Mouse (Mus musculus) forebrain, embryonic 10.5 days (tissue): Measurements from ENCODE around the gene Car9. TPM values are rescaled to one million over a fixed set of nuclear protein-coding genes. Genes with fewer than 3 reads are reported as not detected.
A peak's percentile ranks its signal among the peaks of the same experiment; 100 is the strongest.
"Not testable (repeated sequence)": the region's sequence is repeated elsewhere in the genome, so short reads cannot be mapped to it uniquely, and the experiment has no call there.

Experiments used
- DNase-seq: peaks from one replicate; pipeline ENCODE4 v3.0.0-alpha.2; 2017; ENCODE audit warnings: low spot score; ENCODE audit errors: extremely low spot score
- H3K27ac ChIP-seq: fragments of 300-500 bp; sonication (generic); 2 replicates; pipeline ENCODE4 v1.5.1; 2016; ENCODE audit warnings: mild to moderate bottlenecking
- H3K27me3 ChIP-seq: fragments of 300-500 bp; sonication (generic); 2 replicates; pipeline ENCODE4 v1.6.1; 2016; ENCODE audit warnings: mild to moderate bottlenecking; ENCODE audit not compliant: poor library complexity, severe bottlenecking
- H3K36me3 ChIP-seq: fragments of 300-500 bp; sonication (generic); replicated peaks from 2 replicates; pipeline ENCODE4 v1.6.1; 2016; ENCODE audit warnings: mild to moderate bottlenecking, moderate library complexity
- H3K4me1 ChIP-seq: fragments of 300-500 bp; sonication (generic); 2 replicates; pipeline ENCODE4 v1.6.1; 2016
- H3K4me3 ChIP-seq: fragments of 300-500 bp; sonication (generic); 2 replicates; pipeline ENCODE4 v1.5.1; 2016; ENCODE audit warnings: mild to moderate bottlenecking, moderate library complexity
- H3K9me3 ChIP-seq: fragments of 300-500 bp; sonication (generic); 2 replicates; pipeline ENCODE4 v1.6.1; 2016; ENCODE audit warnings: mild to moderate bottlenecking, moderate library complexity
- WGBS: fragments of 180-500 bp; shearing (Covaris S2); methylation state at CpG from one replicate; pipeline ENCODE4 v1.1.7; 2016; 5-methylcytosine and 5-hydroxymethylcytosine counted together
- polyA plus RNA-seq: library from polyadenylated mRNA; unstranded; fragments of >200 nt; fragmentation: Nextera tagmentation; extraction: Ambion mirVana; gene quantifications from 2 replicates; pipeline ENCODE4 v1.2.1, GENCODE M21; 2016

The Car9 gene
- polyA plus RNA-seq, 1 experiment from 2014 or later, result 1.1 TPM

DNA sequence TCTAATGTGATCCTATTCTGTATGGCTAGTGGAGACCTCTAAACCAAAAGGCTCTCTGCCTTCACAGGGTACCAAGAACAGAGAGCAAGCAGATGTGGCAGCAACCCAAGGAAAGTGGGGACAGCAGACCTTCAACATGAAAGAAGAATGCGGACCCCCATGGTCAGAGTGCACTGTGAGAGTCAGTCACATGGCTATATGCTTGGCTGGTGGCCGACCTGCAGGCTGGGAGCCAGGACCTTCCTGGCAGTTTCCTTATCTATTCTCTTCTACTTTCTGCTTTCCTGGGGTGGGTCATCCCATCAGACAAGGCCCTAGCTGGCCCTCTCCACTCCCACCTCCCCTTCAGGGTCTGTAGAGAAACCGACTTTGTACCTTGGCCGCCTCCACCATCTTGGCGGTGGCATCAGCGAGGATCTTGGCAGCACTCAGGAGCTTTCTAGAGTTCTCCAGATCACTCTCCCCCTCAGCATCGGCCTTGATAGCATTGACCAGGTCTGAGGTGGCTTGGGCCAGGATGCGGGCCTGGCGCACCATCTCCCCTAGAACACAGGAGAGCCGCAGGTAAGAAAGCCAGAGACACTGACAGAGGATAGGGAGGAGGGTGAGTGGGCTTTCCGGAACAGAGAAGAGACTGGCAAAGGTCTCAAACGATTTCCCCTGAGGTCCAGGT lies 39.7 kb downstream of the Car9 start:
- H3K4me1 ChIP-seq, result no peaks in the 10 kb centered on the region
- no peak overlapping the region for H3K27ac ChIP-seq
- H3K27me3 ChIP-seq, result no peaks in the 10 kb centered on the region
- no peak overlapping the region for H3K4me3 ChIP-seq
- peaks cover 100% of the 10 kb centered on the region for H3K36me3 ChIP-seq
- no peak for DNase-seq
- no peaks in the 10 kb centered on the region for H3K9me3 ChIP-seq
- WGBS, result 95% methylated on average over 12 of the region's 12 CpGs

GRCm38 (mm10) chr4:43547160-43547559 lies 40.4 kb downstream of the Car9 start:
- Histone ChIP-seq H3K27ac (no peak overlapping the region), H3K36me3 (peaks cover 100% of the 10 kb centered on the region), H3K4me1 (no peaks in the 10 kb centered on the region), H3K9me3 (no peaks in the 10 kb centered on the region; the same call in 1 of the 2 replicates), H3K27me3 (no peaks in the 10 kb centered on the region), H3K4me3 (no peak overlapping the region)
- WGBS, result 97% methylated on average over 8 of the region's 8 CpGs
- DNase-seq, result no peak

DNA sequence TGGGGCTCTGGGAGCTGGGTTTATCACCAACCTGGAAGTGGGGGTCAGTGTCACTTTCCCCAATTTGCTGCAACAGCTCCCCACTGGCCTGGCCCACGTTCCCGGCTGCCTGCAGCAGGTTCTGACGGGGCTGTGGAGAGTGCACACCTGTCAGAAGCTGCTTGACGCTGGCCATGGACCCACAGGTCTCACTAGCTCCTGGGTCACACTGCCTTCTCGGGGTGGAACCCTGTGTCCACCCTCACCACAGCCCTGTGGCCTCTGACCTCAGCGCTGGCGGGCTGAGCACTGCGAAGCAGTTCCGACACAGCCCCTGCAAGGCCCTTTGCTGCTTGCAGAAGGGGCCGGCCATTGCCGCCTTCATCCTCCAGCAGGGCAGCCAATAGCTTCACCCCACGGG lies 42.3 kb downstream of the Car9 start:
- Histone ChIP-seq H3K27ac (no peak overlapping the region), H3K36me3 (peaks cover 100% of the 10 kb centered on the region), H3K4me3 (no peak overlapping the region), H3K27me3 (no peaks in the 10 kb centered on the region), H3K9me3 (no peaks in the 10 kb centered on the region; the same call in 1 of the 2 replicates), H3K4me1 (no peaks in the 10 kb centered on the region)
- DNase-seq, result no peak
- WGBS, result 91% methylated on average over 12 of the region's 12 CpGs

GRCm38 (mm10) chr4:43551854-43552253 lies 45.1 kb downstream of the Car9 start:
- WGBS, result 90% methylated on average over 6 of the region's 6 CpGs
- H3K9me3 ChIP-seq, H3K4me3 ChIP-seq, DNase-seq, H3K4me1 ChIP-seq, H3K27ac ChIP-seq, H3K27me3 ChIP-seq: not testable (repeated sequence)
- H3K36me3 ChIP-seq, result peaks cover 100% of the 10 kb centered on the region

DNA sequence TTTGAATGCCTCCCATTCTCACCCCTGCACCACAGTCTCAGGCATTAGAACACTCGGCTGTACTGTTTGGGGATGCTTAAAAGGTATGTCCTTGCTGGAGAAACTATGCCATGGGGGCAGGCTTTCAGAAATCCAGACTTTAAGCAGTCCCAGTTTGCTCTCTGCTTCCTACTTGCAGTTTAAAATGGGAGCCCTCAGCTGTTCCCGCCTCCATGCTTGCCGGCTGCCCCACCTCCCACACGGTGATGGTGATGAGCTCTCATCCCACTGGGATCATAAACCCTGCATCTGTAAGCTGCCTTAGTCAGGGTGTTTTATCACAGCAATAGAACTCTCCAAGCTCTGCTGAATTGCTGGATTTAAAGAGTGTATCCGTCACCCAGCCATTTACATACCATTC lies 45.7 kb downstream of the Car9 start:
- no peak for DNase-seq

GRCm38 (mm10) chr4:43553891-43554290 lies 47.1 kb downstream of the Car9 start:
- no peaks in the 10 kb centered on the region; the same call in 1 of the 2 replicates for H3K9me3 ChIP-seq
- H3K27ac ChIP-seq, result no peak overlapping the region
- H3K36me3 ChIP-seq, result peaks cover 96% of the 10 kb centered on the region
- DNase-seq, result no peak
- peaks cover 22% of the 10 kb centered on the region for H3K4me1 ChIP-seq
- no peaks in the 10 kb centered on the region for H3K27me3 ChIP-seq
- no peak overlapping the region for H3K4me3 ChIP-seq

More for the DNA sequence above, 45.7 kb downstream of the Car9 start:
- H3K27me3 ChIP-seq, result no peaks in the 10 kb centered on the region
- peaks cover 100% of the 10 kb centered on the region for H3K36me3 ChIP-seq
- no peaks in the 10 kb centered on the region; the same call in 1 of the 2 replicates for H3K9me3 ChIP-seq
- no peak overlapping the region for H3K4me3 ChIP-seq
- no peak overlapping the region for H3K27ac ChIP-seq
- peaks cover 7% of the 10 kb centered on the region for H3K4me1 ChIP-seq
- 97% methylated on average over 5 of the region's 5 CpGs for WGBS

DNA sequence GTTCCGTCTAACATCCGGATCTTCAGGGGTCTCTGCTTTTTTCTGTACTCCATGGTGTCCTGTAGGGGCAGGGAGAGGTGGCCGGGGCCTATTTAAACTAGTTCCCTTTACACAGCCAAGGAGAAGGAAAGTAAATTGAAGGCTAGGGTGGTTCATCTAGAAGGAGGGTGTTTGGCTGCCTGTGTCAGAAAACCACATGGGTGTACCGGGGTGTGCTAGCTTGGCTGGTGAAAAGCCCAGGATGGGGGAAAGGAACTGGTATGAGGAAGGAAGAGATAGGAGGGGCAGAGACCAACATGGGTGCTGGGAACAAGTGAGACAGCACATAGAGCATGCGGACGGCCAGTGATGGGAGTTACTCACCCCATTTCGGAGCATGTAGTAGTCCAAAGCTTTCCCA lies 49.2 kb downstream of the Car9 start:
- H3K4me3 ChIP-seq, result no peak overlapping the region
- H3K9me3 ChIP-seq, result no peaks in the 10 kb centered on the region; the same call in 1 of the 2 replicates
- H3K27me3 ChIP-seq, result no peaks in the 10 kb centered on the region
- no peak overlapping the region for H3K27ac ChIP-seq
- H3K4me1 ChIP-seq, result peaks cover 42% of the 10 kb centered on the region
- peaks cover 82% of the 10 kb centered on the region for H3K36me3 ChIP-seq
- WGBS, result 95% methylated on average over 7 of the region's 7 CpGs
- DNase-seq, result no peak

DNA sequence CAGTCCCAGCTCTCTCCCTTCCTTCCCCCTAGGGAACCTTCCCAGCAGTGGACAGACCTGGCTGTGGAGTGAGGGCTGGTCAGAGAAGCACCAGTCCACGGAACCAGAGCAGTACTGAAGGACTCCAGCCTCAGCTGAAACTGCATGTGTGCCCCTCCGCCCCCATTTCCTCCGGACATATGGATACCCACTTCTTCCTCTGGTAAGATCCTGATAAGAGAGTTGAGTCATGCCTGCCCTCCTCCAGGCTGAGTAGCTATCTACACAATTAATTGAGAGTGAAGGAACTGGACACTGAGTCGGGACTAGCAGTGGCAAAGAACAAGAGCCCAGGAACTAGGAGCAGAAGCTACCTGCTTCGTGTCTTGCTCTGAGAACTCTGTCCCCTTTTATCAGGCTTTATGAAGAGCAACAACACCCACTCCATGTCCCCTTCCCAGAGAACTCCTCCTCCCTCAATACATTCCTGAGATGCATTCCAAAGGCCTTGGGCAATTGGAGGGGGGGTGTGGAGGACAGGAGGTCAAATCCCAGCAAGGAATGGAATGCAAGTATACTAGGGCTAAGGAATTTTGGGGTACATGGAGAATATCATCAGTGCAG lies 51.4 kb downstream of the Car9 start:
- 49% methylated on average over 5 of the region's 5 CpGs for WGBS
- Histone ChIP-seq H3K4me3 (peak overlapping the region; percentile 37), H3K9me3 (no peaks in the 10 kb centered on the region), H3K27ac (peak overlapping the region; percentile 77), H3K27me3 (no peaks in the 10 kb centered on the region), H3K4me1 (peaks cover 54% of the 10 kb centered on the region), H3K36me3 (peaks cover 60% of the 10 kb centered on the region)
- no peak for DNase-seq

DNA sequence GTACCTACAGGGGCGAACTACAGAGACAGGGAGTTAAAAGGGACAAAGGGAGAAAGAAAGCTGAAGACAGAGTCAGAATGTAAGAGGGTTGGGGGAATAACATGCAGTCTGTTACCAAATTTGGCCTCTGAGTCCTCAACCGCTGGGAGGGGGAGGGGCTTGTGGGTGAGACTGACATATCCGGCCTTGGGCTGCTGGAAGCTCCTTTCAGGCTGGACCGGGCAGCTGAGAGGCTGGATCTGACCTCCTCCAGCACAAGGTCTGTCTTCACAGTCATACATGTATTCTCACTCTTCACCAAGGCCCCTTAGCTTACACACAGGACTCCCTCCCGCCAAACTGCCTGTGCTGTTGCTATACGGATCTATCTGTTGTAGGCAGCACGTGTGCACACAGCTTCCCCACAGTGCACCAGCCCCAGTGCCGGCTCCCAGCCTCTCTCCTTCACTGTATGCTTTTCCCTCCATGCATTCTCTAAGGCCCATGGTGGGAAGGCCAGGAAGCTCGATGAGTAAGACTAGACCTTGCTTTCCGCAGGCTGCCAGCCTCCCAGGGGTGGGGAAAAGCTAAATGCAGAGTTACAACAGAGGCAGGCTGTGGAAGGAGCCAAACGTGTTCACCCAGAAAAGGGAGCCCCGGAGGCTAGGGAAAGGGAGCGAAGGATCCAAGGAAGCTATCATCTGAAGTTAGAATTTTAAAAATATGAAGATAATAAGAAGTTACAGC lies 52.0 kb downstream of the Car9 start:
- Histone ChIP-seq H3K27me3 (no peaks in the 10 kb centered on the region), H3K36me3 (peaks cover 54% of the 10 kb centered on the region), H3K4me3 (peak overlapping the region; percentile 37), H3K4me1 (peaks cover 61% of the 10 kb centered on the region), H3K9me3 (no peaks in the 10 kb centered on the region), H3K27ac (peak overlapping the region; percentile 77)
- 38% methylated on average over 13 of the region's 13 CpGs for WGBS
- DNase-seq, result peak; percentile 61

- Histone ChIP-seq H3K4me1 (peaks cover 65% of the 10 kb centered on the region), H3K27ac (peak overlapping the region; percentile 31; the same call in 1 of the 2 replicates), H3K4me3 (peak overlapping the region; percentile 96), H3K27me3 (no peaks in the 10 kb centered on the region), H3K9me3 (no peaks in the 10 kb centered on the region), H3K36me3 (peaks cover 53% of the 10 kb centered on the region)
- 81% methylated on average over 13 of the region's 13 CpGs for WGBS
- no peak for DNase-seq
These were observed 52.9 kb downstream of the Car9 start for GRCm38 (mm10) chr4:43559519-43560242.

- Histone ChIP-seq H3K4me1 (peaks cover 65% of the 10 kb centered on the region), H3K9me3 (no peaks in the 10 kb centered on the region), H3K27me3 (no peaks in the 10 kb centered on the region), H3K36me3 (peaks cover 53% of the 10 kb centered on the region), H3K4me3 (peak overlapping the region; percentile 96), H3K27ac (0 out of 2 replicates have a peak overlapping the region, but pooled peaks have one; percentile 3)
- no peak for DNase-seq
- WGBS, result 58% methylated on average over 6 of the region's 6 CpGs
These were observed 53.5 kb downstream of the Car9 start for GRCm38 (mm10) chr4:43560243-43560611.

DNA sequence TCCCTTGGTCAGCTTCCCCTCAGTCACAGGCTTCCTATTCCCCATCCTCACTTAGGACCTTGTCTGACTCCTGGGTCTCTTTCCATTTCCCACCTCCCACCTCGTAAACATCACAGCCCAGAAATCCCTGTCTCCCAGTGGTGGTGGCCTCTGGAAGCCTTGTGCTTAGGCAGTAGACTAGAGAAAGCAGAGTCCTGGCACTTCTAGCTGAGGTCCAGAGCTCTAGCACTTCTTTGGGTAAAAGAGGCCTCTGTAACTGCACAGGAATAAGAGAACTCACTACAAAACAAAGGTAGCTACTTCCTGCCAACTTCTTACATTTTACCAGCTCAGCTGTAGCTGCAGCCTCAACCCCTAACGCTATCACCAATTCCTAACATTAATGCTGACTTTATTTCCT lies 54.2 kb downstream of the Car9 start:
- peaks cover 53% of the 10 kb centered on the region for H3K36me3 ChIP-seq
- WGBS, result 47% methylated on average over 2 of the region's 2 CpGs
- H3K9me3 ChIP-seq, result no peaks in the 10 kb centered on the region
- H3K4me3 ChIP-seq, result peak overlapping the region; percentile 96
- H3K27ac ChIP-seq, result peak overlapping the region; percentile 97
- no peak for DNase-seq
- no peaks in the 10 kb centered on the region for H3K27me3 ChIP-seq
- H3K4me1 ChIP-seq, result peaks cover 65% of the 10 kb centered on the region
